ENCODE assay signal across 26 mouse cellular contexts in genomic region chr11:34879678-34880077, GRCm38 (mm10). TPM values are rescaled to one million over a fixed set of nuclear protein-coding genes. Genes with fewer than 3 reads are reported as not detected.
DNase-seq lines count a peak whose midpoint lies in the region; ATAC-seq and TF ChIP-seq lines count a peak whose summit lies in the region.
"Had no signal": no experiment of that assay in that cellular context is flagged by ENCODE, and none has a peak within 500 bp of the region (broad histone marks: within the 10 kb centered on the region; RNA-seq: fewer than 3 reads in every experiment).

No protein-coding gene starts in this region.

- no peak for TF ChIP-seq POLR2A in embryonic fibroblast, embryonic 13.5 days (IDR thresholded peaks at IDR 0.05; ENCODE audit: low read depth, low read length)

- no peak overlapping the region for H3K4me3 ChIP-seq in embryonic fibroblast, embryonic 13.5 days (ENCODE audit: insufficient read depth, low read length)
- H3K4me3 ChIP-seq: embryonic facial prominence, embryonic 10.5 days; embryonic facial prominence, embryonic 13.5 days; forebrain, embryonic 10.5 days; forebrain, embryonic 13.5 days; heart, adult 2 months; heart, embryonic 10.5 days; hindbrain, embryonic 12.5 days; hindbrain, embryonic 15.5 days; intestine, embryonic 15.5 days had no signal

- 0 out of 2 replicates have a peak, but pooled peaks have one; percentile 23 for ATAC-seq in megakaryocyte progenitor cell, adult 5-6 weeks (replicated peaks; ENCODE audit: poor library complexity)
- ATAC-seq: forebrain, embryonic 13.5 days; forebrain, embryonic 16.5 days; intestine, embryonic 15.5 days had no signal

- H3K4me1 ChIP-seq in embryonic fibroblast, embryonic 13.5 days (ENCODE audit: control insufficient read depth, insufficient read depth, low read length) = no peaks in the 10 kb centered on the region
- H3K4me1 ChIP-seq: embryonic facial prominence, embryonic 10.5 days; forebrain, embryonic 10.5 days; forebrain, embryonic 13.5 days; heart, embryonic 10.5 days; hindbrain, embryonic 12.5 days; hindbrain, embryonic 15.5 days; intestine, embryonic 15.5 days had no signal

- DNase-seq in 3T3-L1 (ENCODE audit: low read depth, low spot score) = peak; percentile 54
- peak; percentile 15 for DNase-seq in CD4-positive helper T cell, adult 2 months (ENCODE audit: low read depth, low spot score)
- no peak for DNase-seq in lung, postnatal 14 days
- no peak for DNase-seq in cerebellum, postnatal 4 days (ENCODE audit: low spot score in 2 of 2)
- no peak for DNase-seq in kidney, postnatal 36 days
- DNase-seq: adrenal gland, postnatal 10 days; adrenal gland, postnatal 36 days; cerebellum, adult 18-20 months; cerebellum, adult 9-10 months; cerebellum, postnatal 14 days; embryo, embryonic 11 days; gastrocnemius, postnatal 10 days; heart, adult 2 months; kidney, adult 11 months had no signal

- H3K27ac ChIP-seq in embryonic fibroblast, embryonic 13.5 days (ENCODE audit: insufficient read depth, low read length) = peak overlapping the region; percentile 5
- H3K27ac ChIP-seq: embryonic facial prominence, embryonic 10.5 days; embryonic facial prominence, embryonic 13.5 days; forebrain, embryonic 10.5 days; forebrain, embryonic 13.5 days; heart, adult 2 months; heart, embryonic 10.5 days; hindbrain, embryonic 12.5 days; hindbrain, embryonic 15.5 days; intestine, embryonic 15.5 days had no signal

- TF ChIP-seq CTCF in embryonic fibroblast, embryonic 13.5 days (IDR thresholded peaks at IDR 0.05; ENCODE audit: borderline replicate concordance, insufficient read depth, low read length) = no peak

RNA-seq across cellular contexts. Expression of gene Spdl1, which starts 46.2 kb away (rescaled TPM):
- polyA plus RNA-seq in embryonic fibroblast, embryonic 13.5 days (2011; ENCODE audit: insufficient read length, low read depth, missing spikeins) = 12.7 and 16.2 TPM in 2 replicates
- 26.8 and 29.7 TPM in 2 replicates for total RNA-seq in megakaryocyte progenitor cell, adult 5-6 weeks (2015)
- total RNA-seq in megakaryocyte progenitor cell, adult 5-6 weeks (2017) = 36.6 and 39.5 TPM in 2 replicates
- total RNA-seq: gastrocnemius, adult 18-20 months had no signal

Comparison
In these comparisons a context has a peak if more than half of its experiments do, and no peak if none do; other contexts are left out.
1. DNase-seq: peak in 3T3-L1 (single experiment) and CD4-positive helper T cell, adult 2 months (single experiment); none in lung, postnatal 14 days (single experiment), cerebellum, postnatal 4 days (0 of 2) and kidney, postnatal 36 days (0 of 2).